Mouse (Mus musculus): ENCODE results near the gene Lrrc8c.

GRCm38 (mm10) chr5:105508813-105509212 is 10.4 kb upstream of the Lrrc8c start:
- TF ChIP-seq CTCF (IDR thresholded peaks at IDR 0.05; ENCODE audit: borderline replicate concordance, control insufficient read depth, extremely low read depth, insufficient read depth, low read length, poor library complexity) = no peak
- TF ChIP-seq POLR2A (IDR thresholded peaks at IDR 0.05; ENCODE audit: control insufficient read depth, extremely low read depth, insufficient read depth, low read length, poor library complexity) = no peak

Data from thymus, adult 2 months (tissue).